Mouse (Mus musculus) cortical plate, adult 2 months (tissue): Measurements from ENCODE around the gene Ndufs2. TPM values are rescaled to one million over a fixed set of nuclear protein-coding genes. Genes with fewer than 3 reads are reported as not detected.
A peak's percentile ranks its signal among the peaks of the same experiment; 100 is the strongest.

Source experiments
- H3K27ac ChIP-seq: fragments of 200-500 bp; 2 replicates; pipeline ENCODE4 v1.5.1; 2012; ENCODE audit warnings: low read length, control low read depth, inconsistent platforms; ENCODE audit not compliant: insufficient read depth
- H3K4me1 ChIP-seq: fragments of 200-500 bp; 2 replicates; pipeline ENCODE4 v1.6.1; 2011; ENCODE audit warnings: low read length; ENCODE audit not compliant: control insufficient read depth, insufficient read depth
- H3K4me3 ChIP-seq: fragments of 200-500 bp; 2 replicates; pipeline ENCODE4 v1.5.1; 2011; ENCODE audit warnings: mild to moderate bottlenecking, low read length, control low read depth; ENCODE audit not compliant: insufficient read depth
- CTCF ChIP-seq: fragments of 200-500 bp; IDR thresholded peaks from 2 replicates; pipeline ENCODE4 v1.5.1; 2011; ENCODE audit warnings: mild to moderate bottlenecking, control low read depth, low read length; ENCODE audit not compliant: insufficient read depth; ENCODE audit errors: extremely low read depth
- POLR2A ChIP-seq: fragments of 200-500 bp; IDR thresholded peaks from 2 replicates; pipeline ENCODE4 v1.6.1; 2011; ENCODE audit warnings: mild to moderate bottlenecking, low read length, control low read depth; ENCODE audit not compliant: insufficient read depth; ENCODE audit errors: extremely low read depth
- polyA plus RNA-seq: library from polyadenylated mRNA; depleted of rRNA; stranded (reverse); fragments of >200 nt; gene quantifications from 2 replicates; pipeline ENCODE4 v1.2.3, GENCODE M21; 2012; rRNA removed

The Ndufs2 gene
- 202 and 215 TPM in 2 replicates for polyA plus RNA-seq

DNA sequence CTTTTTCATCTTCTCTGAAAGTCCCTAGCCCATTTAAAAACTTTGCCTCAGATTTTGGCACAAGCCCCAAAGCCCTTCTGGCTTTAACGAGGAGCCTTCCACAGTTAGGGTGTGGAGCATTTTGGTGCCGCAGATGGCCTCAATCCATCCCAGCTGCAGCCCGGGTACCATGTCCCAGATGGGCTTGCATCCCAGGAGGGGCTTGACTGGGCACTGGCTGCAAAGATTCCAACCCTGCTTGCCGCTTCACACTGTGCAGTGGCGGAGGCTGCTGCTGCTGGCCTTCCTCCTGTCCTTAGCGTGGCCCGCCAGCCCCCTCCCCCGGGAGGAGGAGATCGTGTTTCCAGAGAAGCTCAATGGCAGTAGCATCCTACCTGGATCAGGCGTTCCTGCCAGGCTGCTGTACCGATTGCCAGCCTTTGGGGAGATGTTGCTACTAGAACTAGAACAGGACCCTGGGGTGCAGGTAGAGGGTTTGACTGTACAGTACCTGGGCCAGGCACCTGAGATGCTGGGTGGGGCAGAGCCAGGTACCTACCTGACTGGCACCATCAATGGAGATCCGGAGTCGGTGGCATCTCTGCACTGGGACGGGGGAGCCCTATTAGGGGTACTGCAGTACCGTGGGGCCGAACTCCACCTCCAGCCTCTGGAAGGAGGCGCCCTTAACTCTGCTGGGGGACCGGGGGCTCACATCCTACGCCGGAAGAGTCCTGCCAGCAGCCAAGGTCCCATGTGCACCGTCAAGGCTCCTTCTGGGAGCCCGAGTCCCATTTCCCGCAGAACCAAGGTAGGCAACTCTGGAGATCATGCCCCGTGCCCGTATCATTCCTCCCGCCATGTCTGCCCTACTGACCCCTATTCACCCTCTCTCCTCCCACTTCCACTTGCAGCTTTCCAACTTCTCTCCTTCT lies at the start of gene Ndufs2:
TSS of gene Ndufs2 (minus strand) at position 709 of the 914 bp plus-strand sequence.
- Histone ChIP-seq H3K27ac (peak within 1 kb of the TSS; percentile 37; the same call in 1 of the 2 replicates), H3K4me3 (peak within 1 kb of the TSS; percentile 0), H3K4me1 (no peaks in the 10 kb centered on the region; the same call in 1 of the 2 replicates)
- TF ChIP-seq POLR2A (no peak), CTCF (no peak)

DNA sequence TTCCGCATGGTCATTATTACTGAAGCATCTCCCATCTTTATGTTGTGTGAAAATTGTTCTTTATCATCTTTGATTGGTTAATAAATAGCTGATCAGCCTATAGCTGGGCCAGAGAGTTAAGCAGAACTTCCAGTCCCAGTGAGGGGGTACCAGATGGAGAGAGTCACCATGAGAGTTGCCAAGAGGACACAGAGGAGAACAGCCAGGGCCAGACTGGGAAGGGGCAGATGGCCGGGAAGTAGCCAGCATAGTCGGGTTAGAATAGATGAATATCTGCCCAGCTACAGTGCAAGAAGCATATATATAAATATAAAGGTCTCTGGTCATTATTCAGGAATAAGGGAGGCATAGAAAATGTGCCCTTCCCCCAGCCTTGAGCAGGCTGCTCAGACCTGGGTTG lies 47.0 kb upstream of the Ndufs2 start:
- TF ChIP-seq POLR2A, result no peak
- TF ChIP-seq CTCF, result no peak
- no peaks in the 10 kb centered on the region for H3K4me1 ChIP-seq
- no peak overlapping the region for H3K4me3 ChIP-seq
- no peak overlapping the region for H3K27ac ChIP-seq

DNA sequence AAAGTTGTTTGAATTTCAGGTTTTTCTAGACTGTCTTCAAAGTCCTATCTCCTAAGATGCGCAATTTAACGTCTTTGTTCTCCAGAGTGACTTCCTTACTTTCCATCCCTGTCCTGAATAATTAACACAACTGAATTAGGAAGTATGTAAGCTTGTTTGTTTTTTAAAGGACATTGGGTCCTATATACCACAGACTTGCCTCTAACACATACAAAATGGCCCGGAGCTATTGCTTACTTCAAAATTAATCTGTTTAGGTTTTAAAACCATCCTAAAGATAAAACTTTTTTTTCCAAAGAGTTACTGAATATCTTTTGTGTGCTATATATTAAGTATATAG lies 43.8 kb upstream of the Ndufs2 start:
- TF ChIP-seq CTCF (no peak), POLR2A (no peak)
- peak overlapping the region; percentile 79 for H3K4me3 ChIP-seq
- no peak overlapping the region; the same call in 1 of the 2 replicates for H3K27ac ChIP-seq
- H3K4me1 ChIP-seq, result no peaks in the 10 kb centered on the region

DNA sequence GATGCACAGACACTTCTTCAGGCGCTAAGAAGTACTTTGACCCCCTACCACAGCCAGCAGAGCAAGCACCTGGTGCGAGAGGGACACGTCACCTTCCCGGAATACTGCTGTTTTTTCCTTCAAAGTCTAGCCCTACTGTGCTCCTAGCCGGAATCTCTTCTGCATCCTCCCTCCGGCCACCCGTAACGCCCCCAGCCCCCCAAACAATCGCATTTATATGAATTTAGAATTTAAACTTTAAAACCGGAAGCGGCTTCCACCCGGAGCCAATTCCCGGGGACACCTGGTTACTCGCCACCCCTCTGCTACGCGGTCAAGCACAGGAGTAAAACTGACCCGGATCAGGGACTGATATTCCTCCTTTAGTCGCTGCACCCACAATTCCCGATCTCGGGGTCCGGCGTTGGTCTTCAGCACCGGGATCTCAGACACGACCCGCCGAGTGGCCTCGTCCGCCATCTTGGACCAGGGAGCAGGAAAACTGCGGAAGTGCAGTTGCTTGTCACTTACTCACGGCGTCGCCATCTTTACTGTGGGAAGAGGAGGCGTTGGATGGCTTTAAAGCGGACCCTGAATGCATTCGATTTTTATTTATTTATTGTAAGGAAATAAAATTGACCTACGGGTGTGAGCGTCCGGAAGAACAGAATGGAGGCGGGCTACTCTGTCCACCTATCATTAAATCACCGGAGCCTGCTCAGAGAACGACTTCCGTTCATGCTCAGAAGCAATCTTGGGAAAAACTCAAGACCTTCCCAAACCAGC lies 43.3 kb upstream of the Ndufs2 start, which contains the start of gene Ufc1:
TSS of gene Ufc1 (minus strand) at position 727 of the 765 bp plus-strand sequence.
- TF ChIP-seq CTCF (no peak), POLR2A (peak; percentile 56; the same call in 1 of the 2 replicates)
- H3K27ac ChIP-seq, result peak within 1 kb of the TSS; percentile 94
- H3K4me3 ChIP-seq, result peak within 1 kb of the TSS; percentile 79
- H3K4me1 ChIP-seq, result no peaks in the 10 kb centered on the region

DNA sequence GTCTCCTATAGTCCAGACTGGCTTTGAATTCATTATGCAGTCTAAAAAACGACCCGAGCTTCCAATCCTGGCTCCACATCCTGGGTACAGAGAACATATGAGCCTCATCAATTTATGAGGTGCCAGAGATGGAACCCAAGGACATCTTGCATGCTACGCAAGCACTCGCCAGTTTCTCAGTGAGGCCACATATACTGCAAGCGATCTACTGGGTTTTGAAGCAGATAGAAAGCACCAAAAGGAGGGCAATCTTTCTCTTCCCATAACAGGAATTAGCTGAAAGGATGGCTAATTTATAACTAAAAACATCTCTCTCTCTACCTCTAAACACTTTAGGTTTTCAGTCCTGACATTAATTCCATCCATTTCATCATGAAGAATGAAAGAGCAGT lies 42.7 kb upstream of the Ndufs2 start:
- Histone ChIP-seq H3K4me3 (peak overlapping the region; percentile 79), H3K4me1 (no peaks in the 10 kb centered on the region), H3K27ac (peak overlapping the region; percentile 30)
- TF ChIP-seq POLR2A (no peak), CTCF (no peak)

DNA sequence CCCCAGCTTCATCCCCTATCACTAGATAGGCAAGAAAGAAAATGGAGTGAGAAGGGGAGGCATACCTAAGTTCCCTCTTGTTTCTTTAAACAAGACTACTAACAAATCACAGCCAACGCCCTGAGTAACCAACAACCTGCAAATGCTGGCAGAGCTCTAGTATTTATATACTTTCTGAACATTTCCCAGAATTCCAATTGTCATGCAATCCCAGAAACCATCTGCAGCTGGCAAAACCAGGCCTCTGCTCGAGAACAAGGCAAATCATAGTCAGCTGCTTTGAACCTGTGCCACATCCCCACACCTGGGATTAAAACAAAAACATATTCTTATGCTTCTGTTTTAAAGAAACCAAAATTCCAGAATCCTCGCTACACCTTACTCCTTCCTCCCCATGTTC lies 42.2 kb upstream of the Ndufs2 start:
- no peak overlapping the region for H3K27ac ChIP-seq
- H3K4me1 ChIP-seq, result no peaks in the 10 kb centered on the region
- no peak for TF ChIP-seq POLR2A
- peak overlapping the region; percentile 79; the same call in 1 of the 2 replicates for H3K4me3 ChIP-seq

DNA sequence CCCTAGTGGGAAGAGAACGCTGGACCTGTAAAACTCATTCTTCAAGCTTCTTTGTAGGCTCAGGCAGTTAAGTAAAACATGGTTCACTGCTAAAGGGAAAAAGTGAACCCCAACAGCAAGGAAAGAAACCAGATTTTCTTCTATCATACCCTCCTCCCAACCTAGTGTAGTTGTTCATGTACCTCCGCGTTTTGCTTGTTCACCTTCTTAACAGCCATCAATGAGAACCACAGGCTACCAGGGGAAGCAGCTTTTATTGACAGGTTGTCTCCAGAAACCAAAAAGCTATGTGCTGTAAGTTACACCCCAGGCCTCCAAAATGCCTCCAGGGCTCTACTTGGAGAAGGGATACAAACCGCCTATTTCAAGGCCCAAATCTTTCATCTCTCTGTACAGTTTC lies 37.1 kb upstream of the Ndufs2 start:
- peaks cover 4% of the 10 kb centered on the region; the same call in 1 of the 2 replicates for H3K4me1 ChIP-seq
- H3K4me3 ChIP-seq, result peak overlapping the region; percentile 85
- H3K27ac ChIP-seq, result peak overlapping the region; percentile 79; the same call in 1 of the 2 replicates
- no peak for TF ChIP-seq CTCF
- no peak for TF ChIP-seq POLR2A

DNA sequence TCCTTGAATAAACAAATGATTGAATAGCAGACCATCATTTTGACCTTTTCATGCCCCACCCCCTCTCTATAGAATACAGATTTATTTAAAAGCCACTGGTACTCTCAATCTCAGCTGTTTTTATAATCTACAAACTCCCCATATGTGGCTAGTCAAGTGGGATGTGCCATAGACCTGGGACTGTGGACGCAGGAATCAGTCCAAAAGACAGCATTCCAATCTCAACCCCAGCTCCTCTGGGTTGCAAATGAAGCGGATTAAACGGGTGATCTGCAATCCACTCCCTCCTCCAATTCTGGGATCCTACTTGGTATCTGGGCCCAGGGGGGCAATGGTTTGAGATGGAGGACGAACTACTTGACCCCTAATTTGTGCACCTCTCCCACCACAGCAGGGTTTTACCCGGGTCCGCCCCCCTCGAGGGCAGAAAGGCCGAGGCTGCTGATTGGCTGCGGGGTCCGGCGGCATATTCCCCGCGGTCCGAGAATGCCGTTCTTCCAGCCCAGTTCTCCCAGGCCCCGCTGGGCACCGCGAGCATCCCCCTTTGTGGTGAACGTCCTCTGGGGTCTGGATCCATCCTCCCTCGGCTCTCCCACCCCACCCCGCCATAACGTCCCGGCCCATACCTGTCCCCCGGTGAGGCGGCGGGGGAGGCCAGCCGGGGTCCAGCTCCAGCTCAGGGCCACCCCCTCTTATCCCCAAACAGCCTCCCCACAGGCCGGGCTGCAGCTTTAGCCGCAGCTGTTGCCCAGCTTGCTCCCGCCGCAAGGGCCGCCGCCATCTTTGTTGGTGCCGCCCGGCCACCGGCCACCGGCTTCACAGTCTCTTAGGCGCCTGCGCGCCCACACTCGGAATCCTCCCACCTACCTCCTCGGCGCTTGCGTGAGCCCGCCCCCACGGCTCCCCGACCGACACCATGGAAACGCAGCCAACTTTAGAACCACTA lies 36.2 kb upstream of the Ndufs2 start, which contains the start of gene Usp21:
TSS of gene Usp21 (minus strand) at position 856 of the 946 bp plus-strand sequence.
- H3K4me3 ChIP-seq, result peak within 1 kb of the TSS; percentile 85
- peak within 1 kb of the TSS; percentile 82 for H3K27ac ChIP-seq
- no peak; the same call in 1 of the 2 replicates for TF ChIP-seq POLR2A
- no peak for TF ChIP-seq CTCF
- peaks cover 4% of the 10 kb centered on the region; the same call in 1 of the 2 replicates for H3K4me1 ChIP-seq
